Mouse (Mus musculus) left cerebral cortex, postnatal 10 days (tissue): Measurements from ENCODE around the gene Adamts6. TPM values are rescaled to one million over a fixed set of nuclear protein-coding genes. Genes with fewer than 3 reads are reported as not detected.

Source experiments
- DNase-seq, 2 experiments: peaks; one replicate each; pipeline ENCODE4 v3.0.0; 2021 to 2022; ENCODE audit warnings: low spot score in 2 of 2, mixed read lengths in 1 of 2; ENCODE audit errors: extremely low spot score in 1 of 2
- intact Hi-C: fragments of 180-260 bp; cut with DNase I; formaldehyde crosslinking; loops from one replicate; pipeline ENCODE4 v1.15.1; 2025
- total RNA-seq, 2 experiments: library from RNA; stranded (reverse); gene quantifications; 2 replicates each; pipeline ENCODE4 v1.2.3; 2021

The Adamts6 gene
- total RNA-seq, result 1 to 10 TPM; 2.7 to 4.3 TPM

GRCm38 (mm10) chr13:104287366-104288225, at the start of gene Adamts6:
Gene Adamts6 (plus strand): TSS chr13:104287835.
- intact Hi-C loops, result loop anchor here (2.0 to 5.0 kb wide), 2 partner anchors 503 to 650 kb away; no protein-coding TSS in a partner anchor
- no peak for DNase-seq

GRCm38 (mm10) chr13:104258997-104259396, 28.6 kb upstream of the Adamts6 start:
- intact Hi-C loops, result no loop called here
- DNase-seq, result no peak

GRCm38 (mm10) chr13:104285031-104285431, 2.6 kb upstream of the Adamts6 start:
- intact Hi-C loops, result loop anchor here (2.0 to 5.0 kb wide), 2 partner anchors 396 to 652 kb away; no protein-coding TSS in a partner anchor
- no peak for DNase-seq

- DNase-seq, result peak in 1 of 2 experiments; percentile 28
- intact Hi-C loops, result loop anchor here (2.0 to 5.0 kb wide), 3 partner anchors 395 to 651 kb away; no protein-coding TSS in a partner anchor
Measured at GRCm38 (mm10) chr13:104285737-104286311, 1.8 kb upstream of the Adamts6 start.

- DNase-seq, result no peak
- intact Hi-C loops, result loop anchor here (2.0 to 5.0 kb wide), 2 partner anchors 504 to 651 kb away; no protein-coding TSS in a partner anchor
Measured at GRCm38 (mm10) chr13:104286336-104286735, 1.3 kb upstream of the Adamts6 start.

- peak; percentile 90 to 94 for DNase-seq
- intact Hi-C loops, result loop anchor here (2.0 to 5.0 kb wide), 2 partner anchors 504 to 650 kb away; no protein-coding TSS in a partner anchor
Measured at GRCm38 (mm10) chr13:104286897-104287309, 732 bp upstream of the Adamts6 start.

GRCm38 (mm10) chr13:104288226-104288859, 708 bp downstream of the Adamts6 start:
- DNase-seq, result peak in 1 of 2 experiments; percentile 66
- intact Hi-C loops, result loop anchor here (5.0 kb wide), 1 partner anchor 649 kb away; no protein-coding TSS in a partner anchor

- intact Hi-C loops, result loop anchor here (5.0 kb wide), 1 partner anchor 648 kb away; no protein-coding TSS in a partner anchor
- no peak for DNase-seq
Measured at GRCm38 (mm10) chr13:104289176-104289575, 1.5 kb downstream of the Adamts6 start.

- intact Hi-C loops, result no loop called here
- no peak for DNase-seq
Measured at GRCm38 (mm10) chr13:104295472-104295871, 7.8 kb downstream of the Adamts6 start.

- intact Hi-C loops, result no loop called here
Measured at GRCm38 (mm10) chr13:104329336-104329735, 41.7 kb downstream of the Adamts6 start.

GRCm38 (mm10) chr13:104329742-104330141, 42.1 kb downstream of the Adamts6 start:
- intact Hi-C loops, result no loop called here
- DNase-seq, result no peak

More at GRCm38 (mm10) chr13:104329336-104329735, 41.7 kb downstream of the Adamts6 start:
- DNase-seq, result no peak

- DNase-seq, result no peak
- intact Hi-C loops, result no loop called here
Measured at GRCm38 (mm10) chr13:104352590-104352989, 65.0 kb downstream of the Adamts6 start.

GRCm38 (mm10) chr13:104393427-104394356, 106.1 kb downstream of the Adamts6 start:
- no peak for DNase-seq
- intact Hi-C loops, result no loop called here

- no peak for DNase-seq
Measured at GRCm38 (mm10) chr13:104397814-104398213, 110.2 kb downstream of the Adamts6 start.

GRCm38 (mm10) chr13:104432734-104433133, 145.1 kb downstream of the Adamts6 start:
- DNase-seq, result no peak
- intact Hi-C loops, result no loop called here

More at GRCm38 (mm10) chr13:104397814-104398213, 110.2 kb downstream of the Adamts6 start:
- intact Hi-C loops, result no loop called here

GRCm38 (mm10) chr13:104442559-104442958, 154.9 kb downstream of the Adamts6 start:
- intact Hi-C loops, result no loop called here
- no peak for DNase-seq

GRCm38 (mm10) chr13:104445437-104445836, 157.8 kb downstream of the Adamts6 start:
- intact Hi-C loops, result no loop called here

GRCm38 (mm10) chr13:104446974-104447373, 159.3 kb downstream of the Adamts6 start:
- intact Hi-C loops, result no loop called here

More at GRCm38 (mm10) chr13:104445437-104445836, 157.8 kb downstream of the Adamts6 start:
- DNase-seq, result no peak

More at GRCm38 (mm10) chr13:104446974-104447373, 159.3 kb downstream of the Adamts6 start:
- no peak for DNase-seq
